Mouse (Mus musculus): Measurements from ENCODE around the gene Gsta3. TPM values are rescaled to one million over a fixed set of nuclear protein-coding genes. Genes with fewer than 3 reads are reported as not detected.
A peak's percentile ranks its signal among the peaks of the same experiment; 100 is the strongest.
"Not testable (repeated sequence)": the region's sequence is repeated elsewhere in the genome, so short reads cannot be mapped to it uniquely, and the experiment has no call there.

Gene Gsta3
- polyA plus RNA-seq, 1 experiment from 2014 or later, result 2.5 TPM

GRCm38 (mm10) chr1:21256391-21256790, 16.0 kb downstream of the Gsta3 start:
- no peak overlapping the region for H3K4me3 ChIP-seq
- no peaks in the 10 kb centered on the region for H3K36me3 ChIP-seq
- no peak for ATAC-seq (ENCODE audit: borderline replicate concordance, extremely low read depth, low FRiP score, low TSS enrichment)
- no peaks in the 10 kb centered on the region for H3K27me3 ChIP-seq
- H3K27ac ChIP-seq, result no peak overlapping the region
- 61% methylated on average over 3 of the region's 3 CpGs for whole genome bisulfite sequencing
- H3K9me3 ChIP-seq, result no peaks in the 10 kb centered on the region
- H3K9ac ChIP-seq, result no peak overlapping the region
- no peak overlapping the region for H3K4me2 ChIP-seq
- peaks cover 4% of the 10 kb centered on the region; the same call in 1 of the 2 replicates for H3K4me1 ChIP-seq

- 74% methylated on average over 5 of the region's 5 CpGs for WGBS
- Histone ChIP-seq H3K4me1 (peaks cover 4% of the 10 kb centered on the region; the same call in 1 of the 2 replicates), H3K4me3 (no peak overlapping the region), H3K9me3 (no peaks in the 10 kb centered on the region), H3K9ac (no peak overlapping the region), H3K27ac (no peak overlapping the region), H3K27me3 (no peaks in the 10 kb centered on the region), H3K36me3 (no peaks in the 10 kb centered on the region), H3K4me2 (no peak overlapping the region)
- ATAC-seq (ENCODE audit: borderline replicate concordance, extremely low read depth, low FRiP score, low TSS enrichment), result no peak
Observed at GRCm38 (mm10) chr1:21256871-21257270, 16.5 kb downstream of the Gsta3 start.

DNA sequence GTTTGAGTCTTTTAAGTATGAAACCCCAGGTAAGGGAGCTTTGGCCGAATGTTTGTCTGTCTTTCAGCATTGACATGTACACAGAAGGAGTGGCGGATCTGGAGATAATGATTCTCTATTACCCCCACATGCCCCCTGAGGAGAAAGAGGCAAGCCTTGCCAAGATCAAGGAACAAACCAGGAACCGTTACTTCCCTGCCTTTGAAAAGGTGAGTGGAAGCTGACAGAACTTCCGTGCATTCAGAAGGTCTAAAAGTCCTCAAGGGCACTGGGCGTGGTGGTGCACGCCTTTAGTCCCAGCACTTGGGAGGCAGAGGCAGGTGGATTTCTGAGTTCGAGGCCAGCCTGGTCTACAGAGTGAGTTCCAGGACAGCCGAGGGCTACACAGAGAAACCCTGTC, 19.6 kb downstream of the Gsta3 start:
- not testable (repeated sequence) for H3K27me3 ChIP-seq; H3K9me3 ChIP-seq; H3K36me3 ChIP-seq; H3K4me2 ChIP-seq; H3K27ac ChIP-seq; H3K4me3 ChIP-seq; H3K4me1 ChIP-seq; H3K9ac ChIP-seq; ATAC-seq (ENCODE audit: borderline replicate concordance, extremely low read depth, low FRiP score, low TSS enrichment)
- WGBS, result 81% methylated on average over 8 of the region's 8 CpGs

GRCm38 (mm10) chr1:21262401-21262800, 22.0 kb downstream of the Gsta3 start:
- no peaks in the 10 kb centered on the region for H3K4me1 ChIP-seq
- H3K9ac ChIP-seq, result no peak overlapping the region
- no peak for ATAC-seq (ENCODE audit: borderline replicate concordance, extremely low read depth, low FRiP score, low TSS enrichment)
- H3K9me3 ChIP-seq, result no peaks in the 10 kb centered on the region
- H3K4me3 ChIP-seq, result no peak overlapping the region
- 92% methylated on average over 5 of the region's 5 CpGs for WGBS
- H3K36me3 ChIP-seq, result no peaks in the 10 kb centered on the region
- no peaks in the 10 kb centered on the region for H3K27me3 ChIP-seq
- H3K27ac ChIP-seq, result no peak overlapping the region
- no peak overlapping the region for H3K4me2 ChIP-seq

DNA sequence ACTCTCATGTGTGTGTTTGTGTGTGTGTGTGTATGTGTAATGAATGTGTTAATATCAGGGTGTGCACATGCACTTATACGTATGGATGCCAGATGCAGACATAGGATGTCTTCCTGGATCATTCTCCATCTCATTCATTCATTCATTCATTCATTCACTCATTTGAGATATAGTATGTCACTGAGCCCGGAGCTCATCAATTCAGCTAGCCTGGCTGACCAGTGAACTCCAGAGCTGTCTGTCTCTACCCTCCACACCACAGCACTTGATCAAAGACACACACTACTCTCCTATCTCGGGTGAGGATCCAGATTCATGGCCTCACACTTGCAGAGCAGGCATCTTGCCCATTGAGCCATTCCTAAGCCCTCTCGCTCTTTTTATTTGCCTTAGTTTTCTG, 23.6 kb downstream of the Gsta3 start:
- Histone ChIP-seq H3K9me3 (no peaks in the 10 kb centered on the region), H3K36me3 (no peaks in the 10 kb centered on the region), H3K9ac (no peak overlapping the region), H3K4me3 (no peak overlapping the region), H3K4me1 (no peaks in the 10 kb centered on the region), H3K4me2 (no peak overlapping the region), H3K27me3 (no peaks in the 10 kb centered on the region), H3K27ac (no peak overlapping the region)
- no peak for ATAC-seq (ENCODE audit: borderline replicate concordance, extremely low read depth, low FRiP score, low TSS enrichment)
- WGBS, result 74% methylated on average over 4 of the region's 4 CpGs

- no peak overlapping the region for H3K9ac ChIP-seq
- no peak overlapping the region for H3K27ac ChIP-seq
- H3K4me3 ChIP-seq, result no peak overlapping the region
- H3K4me2 ChIP-seq, result no peak overlapping the region
- 76% methylated on average over 8 of the region's 8 CpGs for WGBS
- no peaks in the 10 kb centered on the region for H3K4me1 ChIP-seq
- H3K9me3 ChIP-seq, result no peaks in the 10 kb centered on the region
- no peaks in the 10 kb centered on the region for H3K27me3 ChIP-seq
- no peaks in the 10 kb centered on the region for H3K36me3 ChIP-seq
- ATAC-seq (ENCODE audit: borderline replicate concordance, extremely low read depth, low FRiP score, low TSS enrichment), result no peak
Observed at GRCm38 (mm10) chr1:21264747-21265146, 24.4 kb downstream of the Gsta3 start.

DNA sequence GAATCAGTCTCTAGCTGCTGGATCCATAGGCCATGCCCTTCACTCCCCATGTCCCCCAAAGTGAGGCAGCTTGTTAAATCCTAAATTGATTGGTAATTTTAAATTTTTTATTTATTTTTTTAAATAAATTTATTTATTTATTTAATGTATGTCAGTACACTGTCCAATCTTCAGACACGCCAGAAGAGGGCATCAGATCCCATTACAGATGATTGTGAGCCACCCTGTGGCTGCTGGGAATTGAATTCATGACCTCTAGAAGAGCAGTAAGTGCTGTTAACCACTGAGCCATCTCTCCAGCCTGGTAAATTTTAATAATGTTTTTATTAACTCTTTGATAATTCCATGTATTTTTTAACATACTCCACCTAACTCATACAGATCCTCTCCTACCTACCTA, 26.4 kb downstream of the Gsta3 start:
- no peak for ATAC-seq (ENCODE audit: borderline replicate concordance, extremely low read depth, low FRiP score, low TSS enrichment)
- Histone ChIP-seq H3K9me3 (no peaks in the 10 kb centered on the region), H3K4me2 (no peak overlapping the region), H3K4me3 (no peak overlapping the region), H3K27ac (no peak overlapping the region), H3K4me1 (no peaks in the 10 kb centered on the region), H3K27me3 (no peaks in the 10 kb centered on the region), H3K9ac (no peak overlapping the region), H3K36me3 (no peaks in the 10 kb centered on the region)
- 75% methylated on average over 1 of the region's 1 CpGs for WGBS

DNA sequence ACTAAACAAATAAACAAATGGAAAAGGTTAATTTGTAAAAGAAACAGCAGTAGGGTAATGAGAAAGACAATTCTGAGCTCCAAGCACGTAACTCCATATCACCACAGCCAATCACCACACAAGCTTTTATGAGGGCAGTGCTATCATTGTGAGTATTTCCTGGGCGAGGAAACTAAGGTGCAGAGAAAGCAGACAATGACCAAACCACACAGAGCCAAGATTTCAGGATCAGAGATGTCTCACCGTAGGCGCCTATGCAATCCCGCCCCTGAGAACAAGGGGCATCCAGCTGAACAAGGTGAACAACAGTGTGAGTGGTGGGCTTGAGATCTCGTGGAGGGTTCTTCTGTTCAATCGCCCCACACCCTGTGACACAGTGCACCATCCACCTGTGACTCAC, 27.1 kb downstream of the Gsta3 start:
- H3K27me3 ChIP-seq; H3K9me3 ChIP-seq; H3K4me3 ChIP-seq; H3K36me3 ChIP-seq; H3K27ac ChIP-seq; H3K4me2 ChIP-seq; H3K9ac ChIP-seq; ATAC-seq (ENCODE audit: borderline replicate concordance, extremely low read depth, low FRiP score, low TSS enrichment); H3K4me1 ChIP-seq: not testable (repeated sequence)
- WGBS, result 82% methylated on average over 7 of the region's 7 CpGs

GRCm38 (mm10) chr1:21271343-21272055, 31.1 kb downstream of the Gsta3 start:
- Histone ChIP-seq H3K4me3 (peak overlapping the region; percentile 35), H3K9me3 (no peaks in the 10 kb centered on the region), H3K27me3 (no peaks in the 10 kb centered on the region), H3K4me1 (0 out of 2 replicates have a peak, but pooled peaks cover 5% of the 10 kb centered on the region), H3K9ac (no peak overlapping the region; the same call in 1 of the 2 replicates), H3K27ac (no peak overlapping the region), H3K4me2 (peak overlapping the region; percentile 63), H3K36me3 (no peaks in the 10 kb centered on the region)
- WGBS, result 15% methylated on average over 18 of the region's 18 CpGs
- ATAC-seq (ENCODE audit: borderline replicate concordance, extremely low read depth, low FRiP score, low TSS enrichment), result peak; percentile 88

GRCm38 (mm10) chr1:21272056-21272431, 31.7 kb downstream of the Gsta3 start:
- Histone ChIP-seq H3K9ac (no peak overlapping the region), H3K4me2 (peak overlapping the region; percentile 63), H3K36me3 (no peaks in the 10 kb centered on the region), H3K9me3 (no peaks in the 10 kb centered on the region), H3K4me3 (peak overlapping the region; percentile 35), H3K4me1 (0 out of 2 replicates have a peak, but pooled peaks cover 5% of the 10 kb centered on the region), H3K27me3 (no peaks in the 10 kb centered on the region), H3K27ac (no peak overlapping the region)
- WGBS, result 12% methylated on average over 14 of the region's 14 CpGs
- ATAC-seq (ENCODE audit: borderline replicate concordance, extremely low read depth, low FRiP score, low TSS enrichment), result peak; percentile 53; the same call in 1 of the 2 replicates

DNA sequence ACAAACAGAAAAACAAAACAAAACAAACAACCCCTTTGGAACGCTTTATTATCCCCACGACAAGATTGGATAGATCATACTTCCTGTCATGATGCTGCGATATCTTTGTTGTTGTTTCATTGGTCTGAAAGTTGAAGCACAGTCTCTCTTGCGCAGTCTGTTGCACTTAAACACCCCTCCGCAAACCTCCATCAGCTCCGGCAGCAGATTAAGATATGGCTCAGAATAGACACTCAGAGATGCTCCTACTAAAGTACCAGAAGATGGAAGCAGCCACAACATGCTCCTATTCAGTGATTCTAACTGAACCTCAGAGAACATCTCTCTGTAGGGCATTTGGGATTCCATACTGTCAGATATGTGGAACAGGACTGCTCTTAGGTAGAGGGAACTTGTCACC, 32.7 kb downstream of the Gsta3 start:
- no peak for ATAC-seq (ENCODE audit: borderline replicate concordance, extremely low read depth, low FRiP score, low TSS enrichment)
- 82% methylated on average over 6 of the region's 6 CpGs for WGBS
- no peak overlapping the region for H3K27ac ChIP-seq
- no peak overlapping the region for H3K4me2 ChIP-seq
- no peaks in the 10 kb centered on the region for H3K36me3 ChIP-seq
- H3K9me3 ChIP-seq, result no peaks in the 10 kb centered on the region
- no peaks in the 10 kb centered on the region for H3K27me3 ChIP-seq
- H3K4me3 ChIP-seq, result no peak overlapping the region
- H3K4me1 ChIP-seq, result 0 out of 2 replicates have a peak, but pooled peaks cover 5% of the 10 kb centered on the region
- no peak overlapping the region for H3K9ac ChIP-seq

DNA sequence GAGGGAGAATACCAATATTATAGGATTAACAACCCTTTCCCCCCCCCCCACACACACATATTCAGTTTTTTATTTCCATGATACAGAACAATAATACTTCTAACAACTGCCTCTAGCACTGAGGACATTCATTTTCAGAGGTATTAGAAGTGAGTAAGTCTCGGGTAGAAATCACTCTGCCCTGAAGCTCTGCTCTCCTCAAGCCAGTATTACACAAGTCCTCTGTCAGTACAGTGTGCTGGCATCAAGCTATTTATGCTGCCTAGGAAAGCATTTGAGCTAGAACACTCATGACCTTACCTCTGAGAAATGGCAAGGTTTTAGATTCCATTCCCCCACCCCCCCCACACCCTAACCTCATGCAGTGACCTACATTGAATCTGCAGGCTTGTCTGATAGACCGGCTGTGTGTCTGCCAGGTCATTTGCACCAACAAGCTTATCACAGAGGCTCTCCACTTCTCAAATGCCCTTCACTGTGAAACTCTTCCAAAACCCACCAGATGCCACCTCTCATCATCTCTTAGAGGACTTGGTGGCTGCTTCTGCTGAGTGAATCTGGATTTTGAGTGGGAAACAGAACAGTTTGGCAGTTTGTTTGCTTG, 34.1 kb downstream of the Gsta3 start:
- Histone ChIP-seq H3K36me3 (no peaks in the 10 kb centered on the region), H3K9ac (no peak overlapping the region), H3K4me1 (0 out of 2 replicates have a peak, but pooled peaks cover 5% of the 10 kb centered on the region), H3K27ac (no peak overlapping the region), H3K4me2 (no peak overlapping the region), H3K27me3 (no peaks in the 10 kb centered on the region), H3K9me3 (no peaks in the 10 kb centered on the region), H3K4me3 (no peak overlapping the region)
- ATAC-seq (ENCODE audit: borderline replicate concordance, extremely low read depth, low FRiP score, low TSS enrichment), result no peak
- WGBS, result 62% methylated on average over 2 of the region's 2 CpGs

All from lung, embryonic 15.5 days (tissue).